Mouse (Mus musculus) neural tube, embryonic 12.5 days (tissue): ENCODE data around the gene Ccdc88c. TPM values are rescaled to one million over a fixed set of nuclear protein-coding genes. Genes with fewer than 3 reads are reported as not detected.

ENCODE experiments used
- ATAC-seq: fragments of 200-750 bp; cut with Nextera tagmentation; 2 replicates; pipeline ENCODE4 v1.8.0; 2017; ENCODE audit warnings: low read depth, mild to moderate bottlenecking, moderate TSS enrichment, moderate library complexity; ENCODE audit not compliant: low FRiP score
- H3K27ac ChIP-seq: fragments of 300-500 bp; sonication (generic); 2 replicates; pipeline ENCODE4 v1.5.1; 2016
- H3K27me3 ChIP-seq: fragments of 300-500 bp; sonication (generic); replicated peaks from 2 replicates; pipeline ENCODE4 v1.6.1; 2016; ENCODE audit warnings: mild to moderate bottlenecking
- H3K36me3 ChIP-seq: fragments of 300-500 bp; sonication (generic); 2 replicates; pipeline ENCODE4 v1.6.1; 2016; ENCODE audit warnings: mild to moderate bottlenecking
- H3K4me1 ChIP-seq: fragments of 300-500 bp; sonication (generic); 2 replicates; pipeline ENCODE4 v1.6.1; 2016
- H3K4me2 ChIP-seq: fragments of 300-500 bp; sonication (generic); replicated peaks from 2 replicates; pipeline ENCODE4 v1.6.1; 2016; ENCODE audit warnings: mild to moderate bottlenecking
- H3K4me3 ChIP-seq: fragments of 300-500 bp; sonication (generic); 2 replicates; pipeline ENCODE4 v1.5.1; 2016
- H3K9ac ChIP-seq: fragments of 300-500 bp; sonication (generic); 2 replicates; pipeline ENCODE4 v1.6.1; 2016; ENCODE audit warnings: mild to moderate bottlenecking
- H3K9me3 ChIP-seq: fragments of 300-500 bp; sonication (generic); 2 replicates; pipeline ENCODE4 v1.6.1; 2016; ENCODE audit warnings: mild to moderate bottlenecking
- WGBS: fragments of 180-500 bp; shearing (Covaris S2); methylation state at CpG from one replicate; pipeline ENCODE4 v1.1.7; 2016; 5-methylcytosine and 5-hydroxymethylcytosine counted together
- polyA plus RNA-seq: library from polyadenylated mRNA; unstranded; fragments of >200 nt; fragmentation: Nextera tagmentation; extraction: Ambion mirVana; gene quantifications from 2 replicates; pipeline ENCODE4 v1.2.1, GENCODE M21; 2016

Ccdc88c gene
- polyA plus RNA-seq, 1 experiment from 2014 or later, result 14.7 TPM

DNA sequence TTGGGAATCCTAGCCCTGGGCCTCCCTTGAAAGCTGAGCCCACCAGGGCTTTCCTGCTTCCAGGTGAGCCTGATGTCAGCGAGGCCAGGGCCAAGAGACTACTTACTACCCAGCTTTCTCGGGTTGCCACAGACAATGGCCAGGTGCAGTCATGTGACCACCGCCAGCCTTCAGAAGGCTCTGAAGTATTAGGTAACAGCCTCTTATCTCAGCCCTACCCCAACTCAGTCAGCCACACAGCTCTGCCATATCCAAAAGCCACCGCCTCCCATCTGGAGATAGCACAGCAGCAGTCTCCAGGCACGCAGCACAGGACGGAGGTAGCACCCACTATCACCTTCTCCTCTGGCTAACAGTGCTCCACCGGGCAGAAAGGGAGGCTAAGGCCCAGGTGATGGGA, 3.5 kb downstream of the Ccdc88c start:
- Histone ChIP-seq H3K9me3 (no peaks in the 10 kb centered on the region), H3K4me2 (peak overlapping the region; percentile 77), H3K4me1 (peaks cover 35% of the 10 kb centered on the region), H3K36me3 (peaks cover 18% of the 10 kb centered on the region), H3K27me3 (no peaks in the 10 kb centered on the region; the same call in 1 of the 2 replicates), H3K4me3 (no peak overlapping the region), H3K9ac (no peak overlapping the region), H3K27ac (no peak overlapping the region)
- WGBS, result 81% methylated on average over 7 of the region's 7 CpGs
- no peak for ATAC-seq

DNA sequence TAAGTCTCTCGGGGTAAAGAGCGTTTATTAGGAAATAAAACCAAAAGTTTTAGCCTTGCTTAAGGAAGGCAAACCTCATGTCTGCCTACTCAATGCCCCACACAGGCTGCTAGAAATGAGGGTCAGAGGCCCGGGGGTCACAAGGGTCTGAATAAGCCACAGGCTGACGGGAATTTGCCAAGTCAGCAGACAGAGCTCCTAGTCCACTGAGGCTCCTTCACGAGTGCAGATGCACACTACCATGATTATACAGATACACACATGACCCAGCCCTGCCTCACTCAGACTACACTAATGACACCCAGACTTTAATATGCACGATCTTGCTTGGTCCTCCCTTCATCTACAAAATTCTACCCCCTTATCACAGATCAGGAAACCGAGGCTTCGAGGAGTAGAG, 4.0 kb downstream of the Ccdc88c start:
- no peak overlapping the region for H3K9ac ChIP-seq
- H3K4me3 ChIP-seq, result no peak overlapping the region
- H3K4me1 ChIP-seq, result peaks cover 35% of the 10 kb centered on the region
- H3K9me3 ChIP-seq, result no peaks in the 10 kb centered on the region
- no peaks in the 10 kb centered on the region; the same call in 1 of the 2 replicates for H3K27me3 ChIP-seq
- 68% methylated on average over 8 of the region's 8 CpGs for WGBS
- H3K4me2 ChIP-seq, result peak overlapping the region; percentile 77
- peaks cover 22% of the 10 kb centered on the region for H3K36me3 ChIP-seq
- ATAC-seq, result no peak
- H3K27ac ChIP-seq, result no peak overlapping the region

DNA sequence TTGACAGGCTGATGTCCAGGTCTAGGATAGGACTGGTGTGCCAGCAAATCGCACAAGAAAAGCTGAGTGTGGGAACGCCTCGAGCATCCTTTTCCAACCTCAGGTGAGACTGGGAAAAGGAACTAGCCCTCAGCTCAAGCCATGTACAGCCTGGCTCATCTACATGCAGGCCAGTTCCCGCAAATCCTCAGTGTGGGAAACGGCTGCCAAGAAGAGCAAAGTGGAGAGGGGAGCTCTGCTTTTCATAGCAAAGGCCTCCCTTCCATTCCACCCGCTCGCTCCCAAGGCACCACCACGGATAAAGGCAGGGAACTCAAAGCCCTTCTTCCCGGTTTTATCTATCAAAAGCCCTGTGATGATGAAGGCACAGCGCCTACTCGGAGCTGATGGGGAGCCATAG, 5.7 kb downstream of the Ccdc88c start:
- WGBS, result 75% methylated on average over 11 of the region's 11 CpGs
- peaks cover 45% of the 10 kb centered on the region for H3K4me1 ChIP-seq
- peaks cover 22% of the 10 kb centered on the region for H3K36me3 ChIP-seq
- ATAC-seq, result no peak
- H3K9ac ChIP-seq, result no peak overlapping the region
- no peak overlapping the region for H3K4me3 ChIP-seq
- no peak overlapping the region for H3K4me2 ChIP-seq
- no peaks in the 10 kb centered on the region; the same call in 1 of the 2 replicates for H3K27me3 ChIP-seq
- no peak overlapping the region for H3K27ac ChIP-seq
- H3K9me3 ChIP-seq, result no peaks in the 10 kb centered on the region

DNA sequence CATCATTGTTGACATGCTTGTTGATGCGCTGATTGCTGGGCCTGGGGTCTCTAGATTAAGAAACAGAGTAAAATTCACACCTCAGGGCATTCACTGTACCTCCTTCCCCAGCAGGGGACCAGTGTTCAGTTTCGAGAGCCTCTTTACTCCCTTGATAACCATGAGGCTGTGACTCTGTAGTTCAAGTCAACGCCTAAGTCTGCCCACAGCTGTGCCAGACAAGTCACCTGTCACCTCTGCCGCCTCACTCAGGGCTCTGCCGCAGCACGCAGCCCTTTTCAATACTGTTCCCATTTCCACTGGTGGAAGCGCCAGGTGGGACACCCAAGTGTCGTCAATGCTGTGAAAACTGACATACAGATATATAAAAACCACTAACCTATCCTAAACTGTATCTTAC, 6.5 kb downstream of the Ccdc88c start:
- no peaks in the 10 kb centered on the region for H3K9me3 ChIP-seq
- no peak overlapping the region for H3K9ac ChIP-seq
- WGBS, result 95% methylated on average over 8 of the region's 8 CpGs
- peaks cover 22% of the 10 kb centered on the region for H3K36me3 ChIP-seq
- no peak for ATAC-seq
- peaks cover 47% of the 10 kb centered on the region for H3K4me1 ChIP-seq
- no peak overlapping the region for H3K4me3 ChIP-seq
- H3K27me3 ChIP-seq, result no peaks in the 10 kb centered on the region; the same call in 1 of the 2 replicates
- H3K4me2 ChIP-seq, result no peak overlapping the region
- no peak overlapping the region for H3K27ac ChIP-seq

DNA sequence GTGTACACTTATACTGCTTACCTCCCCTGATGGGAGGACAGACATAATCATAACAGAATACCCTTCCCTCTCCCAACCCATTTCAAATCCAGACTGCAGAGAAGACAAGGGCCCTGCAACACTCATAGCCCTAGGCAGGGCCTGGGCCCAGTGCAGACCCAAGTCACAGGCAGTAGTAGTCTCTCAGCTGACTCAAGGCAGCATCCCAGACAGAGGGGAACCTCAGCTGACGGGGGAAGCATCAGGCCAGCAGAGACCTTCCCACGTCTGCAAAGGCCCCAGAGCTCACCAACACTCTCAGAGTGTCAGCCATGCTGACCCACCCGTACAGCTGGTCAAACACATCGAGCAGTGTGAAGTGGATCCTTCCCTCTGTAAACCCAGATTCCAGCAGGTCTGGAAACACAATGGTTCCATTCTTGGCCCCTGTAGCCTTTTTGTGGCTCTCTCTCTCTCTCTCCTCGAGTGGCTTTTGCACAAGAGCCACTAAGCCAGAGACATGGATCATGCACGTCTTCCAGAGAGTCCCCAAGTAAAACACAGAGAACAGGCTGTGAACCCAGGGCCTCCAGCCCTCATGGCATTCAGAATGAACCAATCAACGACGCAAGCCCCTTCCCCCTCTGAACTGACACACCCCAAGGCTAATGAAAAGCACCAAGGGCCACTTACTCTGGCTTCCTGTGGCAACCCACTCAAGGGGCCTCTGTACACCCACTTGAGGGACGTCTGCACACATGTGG, 7.2 kb downstream of the Ccdc88c start:
- Histone ChIP-seq H3K9me3 (no peaks in the 10 kb centered on the region), H3K4me2 (no peak overlapping the region), H3K4me1 (peaks cover 46% of the 10 kb centered on the region), H3K36me3 (peaks cover 22% of the 10 kb centered on the region), H3K27ac (no peak overlapping the region), H3K4me3 (no peak overlapping the region), H3K27me3 (no peaks in the 10 kb centered on the region; the same call in 1 of the 2 replicates), H3K9ac (no peak overlapping the region)
- 71% methylated on average over 9 of the region's 9 CpGs for WGBS
- ATAC-seq, result no peak

DNA sequence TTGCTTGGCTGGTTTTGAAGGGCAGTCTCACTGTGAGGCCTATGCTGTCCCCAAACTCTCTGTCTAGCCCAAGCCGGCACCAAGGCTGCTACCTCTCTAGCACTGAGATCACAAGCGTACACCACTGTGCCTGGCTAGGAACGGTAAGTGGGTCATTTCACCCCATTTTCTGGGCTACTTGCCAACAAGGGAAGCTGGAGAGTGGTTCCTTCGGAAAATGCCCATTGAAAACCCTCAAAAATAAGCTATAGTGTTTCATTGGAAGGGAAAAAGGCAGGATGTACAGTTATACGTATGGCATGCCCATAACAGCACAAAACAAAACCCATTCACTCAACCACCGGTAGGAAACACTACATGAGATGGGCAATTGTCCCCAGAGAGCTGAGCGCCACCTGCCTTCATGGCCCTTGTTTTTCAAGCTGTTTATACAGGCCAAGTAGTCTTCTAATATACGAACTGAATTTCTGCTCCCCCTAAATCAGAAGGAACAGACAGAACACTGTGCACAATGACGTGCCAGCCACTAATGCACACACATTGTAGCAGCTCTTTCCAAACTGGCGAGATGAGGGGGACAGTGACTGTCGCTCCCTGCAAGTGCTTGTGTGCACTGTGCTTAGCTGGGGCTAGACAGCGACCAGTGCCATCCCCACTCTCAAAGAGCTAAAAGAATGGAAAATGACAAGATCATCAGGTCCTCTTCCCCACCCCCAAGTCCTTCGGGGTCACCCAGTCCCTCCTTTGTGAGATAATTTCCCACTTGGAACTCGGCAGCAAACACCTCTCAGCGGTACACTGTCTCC, 8.4 kb downstream of the Ccdc88c start:
- peaks cover 22% of the 10 kb centered on the region for H3K36me3 ChIP-seq
- H3K4me1 ChIP-seq, result peaks cover 39% of the 10 kb centered on the region
- H3K4me2 ChIP-seq, result no peak overlapping the region
- no peak for ATAC-seq
- H3K4me3 ChIP-seq, result no peak overlapping the region
- H3K27ac ChIP-seq, result no peak overlapping the region
- no peak overlapping the region for H3K9ac ChIP-seq
- no peaks in the 10 kb centered on the region; the same call in 1 of the 2 replicates for H3K27me3 ChIP-seq
- H3K9me3 ChIP-seq, result no peaks in the 10 kb centered on the region
- 89% methylated on average over 15 of the region's 15 CpGs for WGBS

DNA sequence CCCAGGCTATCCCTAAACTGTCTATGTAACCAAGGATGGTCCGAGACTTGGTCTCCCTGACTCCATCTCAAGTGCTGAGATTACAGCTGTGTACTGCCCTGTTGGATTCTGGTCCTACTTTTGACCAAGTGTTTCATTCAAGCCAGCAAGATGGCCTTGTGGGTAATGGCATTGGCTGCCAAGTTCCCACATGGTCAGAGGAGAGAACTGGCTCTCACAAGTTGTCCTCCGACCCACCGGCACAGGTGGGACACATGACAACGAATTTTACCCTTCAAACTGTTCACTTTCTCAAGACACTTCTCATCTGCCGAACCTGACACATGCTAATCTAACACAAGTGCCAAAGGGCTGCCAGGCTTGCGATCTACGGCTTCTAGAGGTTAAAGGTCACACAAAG, 9.4 kb downstream of the Ccdc88c start:
- Histone ChIP-seq H3K9me3 (no peaks in the 10 kb centered on the region), H3K27me3 (no peaks in the 10 kb centered on the region; the same call in 1 of the 2 replicates), H3K9ac (no peak overlapping the region), H3K4me2 (0 out of 2 replicates have a peak overlapping the region, but pooled peaks have one; percentile 39), H3K4me1 (peaks cover 35% of the 10 kb centered on the region), H3K4me3 (no peak overlapping the region), H3K36me3 (peaks cover 22% of the 10 kb centered on the region), H3K27ac (no peak overlapping the region)
- ATAC-seq, result no peak
- WGBS, result 90% methylated on average over 7 of the region's 7 CpGs

DNA sequence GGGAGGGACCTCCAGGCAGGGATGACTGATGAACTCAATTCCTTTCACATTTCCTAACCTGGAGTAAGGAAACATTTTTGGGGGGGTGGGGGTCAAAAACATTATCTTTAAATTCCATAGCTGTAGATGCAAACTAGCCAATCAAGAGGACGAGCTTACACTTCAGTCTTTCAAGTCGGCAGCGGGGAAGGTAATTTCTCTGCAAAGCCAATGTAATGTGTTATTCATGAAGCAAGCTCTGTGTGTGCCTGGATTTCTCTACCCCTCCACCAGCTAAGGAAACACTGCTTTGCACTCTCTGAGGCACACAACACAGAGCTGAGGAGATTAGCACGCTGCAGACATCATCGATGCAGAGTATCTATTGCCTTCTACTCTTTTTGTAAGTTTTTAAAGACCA, 9.8 kb downstream of the Ccdc88c start:
- Histone ChIP-seq H3K9ac (no peak overlapping the region), H3K36me3 (peaks cover 22% of the 10 kb centered on the region), H3K4me1 (peaks cover 35% of the 10 kb centered on the region), H3K4me2 (peak overlapping the region; percentile 39; the same call in 1 of the 2 replicates), H3K9me3 (no peaks in the 10 kb centered on the region), H3K27ac (no peak overlapping the region), H3K27me3 (no peaks in the 10 kb centered on the region; the same call in 1 of the 2 replicates), H3K4me3 (no peak overlapping the region)
- ATAC-seq, result no peak
- 42% methylated on average over 5 of the region's 5 CpGs for WGBS

DNA sequence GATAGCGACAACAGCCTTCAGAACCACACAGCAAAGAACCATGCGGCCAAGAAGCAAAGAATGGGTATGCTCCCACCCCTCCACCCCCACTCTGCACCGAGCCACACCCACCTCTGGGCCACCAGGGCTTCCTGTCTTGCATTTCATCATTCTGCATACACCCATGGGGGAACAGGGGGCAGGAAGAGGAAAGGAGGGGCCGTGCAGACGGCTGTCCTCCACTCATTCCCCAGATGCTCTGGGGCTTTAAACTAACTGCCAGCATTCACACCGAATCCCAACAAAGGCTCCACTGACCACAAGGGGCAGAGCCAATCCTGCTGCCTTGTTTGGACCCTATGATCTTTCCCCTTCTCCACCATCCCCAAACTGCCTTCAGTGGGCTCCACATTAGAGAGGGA, 10.9 kb downstream of the Ccdc88c start:
- H3K4me2 ChIP-seq, result peak overlapping the region; percentile 39
- H3K36me3 ChIP-seq, result peaks cover 22% of the 10 kb centered on the region
- H3K4me3 ChIP-seq, result no peak overlapping the region
- WGBS, result 14% methylated on average over 6 of the region's 6 CpGs
- 0 out of 2 replicates have a peak overlapping the region, but pooled peaks have one; percentile 26 for H3K9ac ChIP-seq
- H3K27me3 ChIP-seq, result no peaks in the 10 kb centered on the region; the same call in 1 of the 2 replicates
- no peaks in the 10 kb centered on the region for H3K9me3 ChIP-seq
- peak; percentile 33; the same call in 1 of the 2 replicates for ATAC-seq
- H3K27ac ChIP-seq, result peak overlapping the region; percentile 13; the same call in 1 of the 2 replicates
- H3K4me1 ChIP-seq, result peaks cover 30% of the 10 kb centered on the region

DNA sequence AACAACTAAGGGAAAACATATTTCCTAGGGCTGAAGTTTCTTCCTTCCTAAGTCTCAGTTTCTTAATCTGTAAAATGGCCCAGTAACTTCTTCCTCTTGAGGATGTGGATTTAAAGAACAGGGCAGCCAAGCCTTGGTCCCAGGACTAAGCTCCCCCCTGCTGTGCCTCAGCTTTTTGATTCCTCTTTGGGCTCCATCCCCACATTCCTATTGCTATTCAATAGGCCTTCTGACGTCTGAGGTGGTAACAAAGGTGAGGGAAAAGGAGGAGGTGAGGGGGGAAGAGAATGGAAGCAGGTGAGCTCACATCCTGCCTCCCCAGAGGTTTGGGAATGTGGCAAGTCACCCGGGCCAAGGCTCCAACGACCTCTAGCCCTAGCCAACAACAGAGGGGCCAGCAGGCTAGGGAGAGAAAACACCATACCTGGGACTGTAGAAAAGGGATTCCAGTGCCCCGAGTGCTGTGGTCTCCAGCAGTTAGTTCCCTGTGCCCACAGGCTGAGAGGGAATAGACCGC, 12.4 kb downstream of the Ccdc88c start:
- Histone ChIP-seq H3K4me1 (peaks cover 38% of the 10 kb centered on the region), H3K27ac (no peak overlapping the region), H3K27me3 (no peaks in the 10 kb centered on the region; the same call in 1 of the 2 replicates)

DNA sequence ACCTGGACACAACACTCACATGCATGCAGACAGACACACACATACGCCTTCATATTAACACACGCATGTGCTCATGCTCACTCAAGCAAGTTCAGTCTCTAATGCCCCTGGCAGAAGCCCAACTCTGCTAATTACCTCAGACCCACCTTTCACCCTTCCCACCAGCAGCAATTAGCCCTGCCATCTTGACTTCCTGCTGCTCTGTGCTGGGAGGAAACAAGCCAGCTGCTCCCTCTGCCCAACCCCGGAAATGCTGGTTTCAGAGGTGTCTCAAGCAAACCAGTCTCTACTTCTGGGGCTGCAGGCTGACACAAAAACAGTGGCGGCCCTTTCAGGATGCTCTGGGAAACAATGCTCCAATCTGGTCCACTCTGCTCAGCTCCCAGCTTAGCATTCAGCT, 12.9 kb downstream of the Ccdc88c start:
- no peak for ATAC-seq
- no peak overlapping the region for H3K27ac ChIP-seq
- H3K4me3 ChIP-seq, result no peak overlapping the region
- H3K27me3 ChIP-seq, result no peaks in the 10 kb centered on the region; the same call in 1 of the 2 replicates
- 50% methylated on average over 4 of the region's 4 CpGs for WGBS
- H3K4me1 ChIP-seq, result peaks cover 38% of the 10 kb centered on the region
- H3K36me3 ChIP-seq, result peaks cover 9% of the 10 kb centered on the region
- H3K9me3 ChIP-seq, result no peaks in the 10 kb centered on the region
- 0 out of 2 replicates have a peak overlapping the region, but pooled peaks have one; percentile 2 for H3K9ac ChIP-seq
- H3K4me2 ChIP-seq, result no peak overlapping the region

More for the DNA sequence above, 12.4 kb downstream of the Ccdc88c start:
- WGBS, result 47% methylated on average over 5 of the region's 5 CpGs
- ATAC-seq, result no peak
- no peak overlapping the region for H3K4me3 ChIP-seq
- H3K9ac ChIP-seq, result no peak overlapping the region
- no peak overlapping the region for H3K4me2 ChIP-seq
- peaks cover 14% of the 10 kb centered on the region for H3K36me3 ChIP-seq
- H3K9me3 ChIP-seq, result no peaks in the 10 kb centered on the region

DNA sequence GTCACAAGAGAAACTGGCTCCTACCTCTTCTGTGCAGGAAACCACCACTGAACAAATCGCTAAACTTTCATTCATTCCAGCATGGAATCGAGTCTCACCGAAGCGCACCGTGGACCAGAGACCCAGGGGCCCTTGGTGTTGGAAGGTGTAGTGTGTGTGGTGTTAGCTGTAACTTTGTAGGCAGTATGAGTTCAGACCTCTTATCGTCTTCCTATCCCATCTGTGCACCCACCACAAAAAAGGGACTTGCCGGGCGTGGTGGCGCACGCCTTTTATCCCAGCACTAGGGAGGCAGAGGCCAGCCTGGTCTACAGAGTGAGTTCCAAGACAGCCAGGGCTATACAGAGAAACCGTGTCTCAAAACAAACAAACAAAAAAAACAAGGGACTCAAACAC, 13.7 kb downstream of the Ccdc88c start:
- ATAC-seq, result no peak
- no peaks in the 10 kb centered on the region for H3K9me3 ChIP-seq
- no peaks in the 10 kb centered on the region for H3K27me3 ChIP-seq
- no peak overlapping the region for H3K27ac ChIP-seq
- H3K9ac ChIP-seq, result no peak overlapping the region
- WGBS, result 90% methylated on average over 11 of the region's 11 CpGs
- H3K4me1 ChIP-seq, result peaks cover 38% of the 10 kb centered on the region
- no peak overlapping the region for H3K4me2 ChIP-seq
- no peak overlapping the region for H3K4me3 ChIP-seq
- peaks cover 1% of the 10 kb centered on the region for H3K36me3 ChIP-seq
